Mouse (Mus musculus) brain, embryonic 14.5 days (tissue): ENCODE measurements around the gene Cecr2.

Experiments used
- CTCF ChIP-seq: fragments of 200-500 bp; IDR thresholded peaks from 2 replicates; pipeline ENCODE4 v1.5.1; 2012; ENCODE audit warnings: inconsistent platforms, mild to moderate bottlenecking, moderate library complexity, borderline replicate concordance; ENCODE audit not compliant: insufficient read depth, insufficient read length; ENCODE audit errors: extremely low read depth
- POLR2A ChIP-seq: fragments of 200-500 bp; IDR thresholded peaks from 2 replicates; pipeline ENCODE4 v1.6.1; 2012; ENCODE audit warnings: mild to moderate bottlenecking, inconsistent platforms, borderline replicate concordance; ENCODE audit not compliant: poor library complexity, insufficient read depth, insufficient read length, severe bottlenecking; ENCODE audit errors: extremely low read depth

- TF ChIP-seq CTCF (peak; percentile 20; the same call in 1 of the 2 replicates), POLR2A (no peak)
Observed at GRCm38 (mm10) chr6:120792947-120793346, 126.8 kb downstream of the Cecr2 start.
